Mouse (Mus musculus): ENCODE results near the gene Stx17.

Stx17 gene

GRCm38 (mm10) chr4:48163851-48164250 lies 39.1 kb downstream of the Stx17 start:
- DNase-seq (ENCODE audit: low read depth, low spot score) = no peak

- DNase-seq (ENCODE audit: low read depth, low spot score) = no peak
Measured at GRCm38 (mm10) chr4:48175666-48176065, 51.0 kb downstream of the Stx17 start.

GRCm38 (mm10) chr4:48180922-48181321 lies 56.2 kb downstream of the Stx17 start:
- no peak for DNase-seq (ENCODE audit: low read depth, low spot score)

DNA sequence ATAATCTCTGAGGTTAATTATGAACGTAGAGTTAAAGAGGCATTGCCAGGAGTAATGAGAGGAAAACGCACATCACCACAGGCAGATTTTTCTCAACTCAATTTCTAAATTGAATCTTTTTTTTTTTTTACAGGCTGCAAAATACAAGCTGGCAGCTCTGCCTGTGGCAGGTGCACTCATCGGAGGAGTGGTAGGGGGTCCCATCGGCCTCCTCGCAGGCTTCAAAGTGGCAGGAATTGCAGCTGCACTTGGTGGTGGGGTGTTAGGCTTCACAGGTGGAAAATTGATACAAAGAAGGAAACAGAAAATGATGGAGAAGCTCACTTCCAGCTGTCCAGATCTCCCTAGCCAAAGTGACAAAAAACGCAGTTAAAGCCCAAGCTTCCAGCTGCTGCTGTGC lies 56.7 kb downstream of the Stx17 start:
- DNase-seq (ENCODE audit: low read depth, low spot score) = no peak

- DNase-seq (ENCODE audit: low read depth, low spot score) = no peak
Measured at GRCm38 (mm10) chr4:48182115-48182806, 57.5 kb downstream of the Stx17 start.

DNA sequence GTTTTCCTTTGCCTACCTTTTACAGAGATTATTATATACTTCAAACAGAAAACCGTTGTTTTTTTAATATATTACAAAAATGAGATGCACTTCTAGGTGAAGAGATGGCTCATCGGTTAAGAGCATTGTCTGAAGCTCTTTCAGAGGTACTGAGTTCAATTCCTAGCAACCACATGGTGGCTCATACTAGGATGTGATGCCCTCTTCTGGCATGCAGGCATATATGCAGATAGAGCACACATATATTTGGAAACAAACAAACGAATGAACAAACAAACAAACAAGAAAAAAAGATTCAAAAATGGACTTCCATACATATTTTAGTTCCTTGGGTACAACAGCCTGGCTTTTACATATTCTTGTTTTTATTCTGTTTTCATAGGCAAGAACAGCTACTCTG lies 73.2 kb downstream of the Stx17 start:
- DNase-seq (ENCODE audit: low read depth, low spot score) = peak; percentile 41

DNA sequence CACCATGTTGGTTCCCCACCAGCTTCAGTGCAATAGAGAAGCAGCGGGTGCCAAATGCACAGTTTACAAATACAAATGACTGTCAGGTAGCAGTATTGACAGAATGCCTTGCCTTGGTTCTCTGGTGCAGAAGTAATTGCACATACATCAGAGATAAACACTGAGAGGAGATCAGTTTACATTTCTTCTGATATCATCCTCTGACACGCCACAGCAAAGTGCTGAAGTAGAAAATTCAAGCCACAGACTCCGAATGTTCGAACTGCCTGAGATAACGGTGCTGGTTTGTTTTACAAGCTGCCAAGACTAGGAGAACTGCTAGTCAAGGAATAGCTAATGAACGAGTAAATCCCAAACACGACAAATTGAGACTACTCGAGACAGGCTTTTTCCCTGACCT lies 73.7 kb downstream of the Stx17 start:
- no peak for DNase-seq (ENCODE audit: low read depth, low spot score)

- DNase-seq (ENCODE audit: low read depth, low spot score) = no peak
Measured at GRCm38 (mm10) chr4:48203564-48203963, 78.8 kb downstream of the Stx17 start.

DNA sequence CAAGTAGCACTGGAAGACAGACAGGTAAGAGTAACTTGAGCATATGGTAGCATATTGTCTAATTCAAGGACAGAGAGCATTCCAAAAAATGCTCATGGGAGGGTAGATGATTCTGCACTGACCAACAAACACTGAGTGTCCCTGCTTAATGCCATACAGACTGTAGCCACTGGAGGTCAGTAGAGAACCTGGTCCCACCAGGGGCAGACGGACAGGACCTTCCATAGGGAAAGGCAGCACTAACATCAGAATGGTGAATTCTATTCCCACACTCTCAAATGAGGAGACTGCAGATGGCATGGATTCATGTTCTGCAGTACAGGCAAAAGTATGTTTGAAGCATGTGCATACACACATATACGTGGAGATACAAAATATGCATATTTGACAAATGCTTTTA lies 100.5 kb downstream of the Stx17 start:
- DNase-seq (ENCODE audit: low read depth, low spot score) = peak; percentile 51

DNA sequence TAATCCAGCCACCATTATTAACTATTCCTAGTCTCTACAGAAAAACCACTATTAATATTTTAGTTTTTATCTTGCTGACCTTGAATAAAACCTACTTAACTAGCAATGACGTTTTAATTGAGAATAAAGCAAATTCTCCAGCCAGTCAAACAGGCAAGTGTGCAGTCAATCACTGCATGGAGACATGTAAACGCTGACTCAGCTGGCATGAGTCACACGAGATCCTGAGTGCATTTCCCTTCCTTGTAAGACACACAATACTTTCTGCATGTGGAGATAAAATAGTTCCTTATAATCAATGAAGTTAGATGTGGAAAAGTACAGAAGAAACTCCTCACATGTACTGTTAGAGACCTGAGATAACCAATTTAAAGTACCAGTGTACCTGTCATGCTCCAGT lies 100.9 kb downstream of the Stx17 start:
- DNase-seq (ENCODE audit: low read depth, low spot score) = no peak

GRCm38 (mm10) chr4:48226800-48227199 lies 102.1 kb downstream of the Stx17 start:
- DNase-seq (ENCODE audit: low read depth, low spot score) = no peak

Measured in CD4-positive, CD25-positive, alpha-beta regulatory T cell, adult 2 months (primary cell).